Mouse (Mus musculus) adrenal gland, postnatal 25 days (tissue): ENCODE measurements around the gene Slc7a7. TPM values are rescaled to one million over a fixed set of nuclear protein-coding genes. Genes with fewer than 3 reads are reported as not detected.

Experiments
- DNase-seq: peaks from one replicate; pipeline ENCODE4 v3.0.0; 2021; ENCODE audit warnings: mixed read lengths
- total RNA-seq: library from RNA; stranded (reverse); gene quantifications from 2 replicates; pipeline ENCODE4 v1.2.3, GENCODE M21; 2021

The Slc7a7 gene
- total RNA-seq, 1 experiment from 2014 or later: 5.4 TPM

GRCm38 (mm10) chr14:54432837-54433830 is 15.6 kb upstream of the Slc7a7 start:
- peak; percentile 56 for DNase-seq

- DNase-seq: peak; percentile 64
Observed at GRCm38 (mm10) chr14:54432078-54432836, 14.7 kb upstream of the Slc7a7 start.

DNA sequence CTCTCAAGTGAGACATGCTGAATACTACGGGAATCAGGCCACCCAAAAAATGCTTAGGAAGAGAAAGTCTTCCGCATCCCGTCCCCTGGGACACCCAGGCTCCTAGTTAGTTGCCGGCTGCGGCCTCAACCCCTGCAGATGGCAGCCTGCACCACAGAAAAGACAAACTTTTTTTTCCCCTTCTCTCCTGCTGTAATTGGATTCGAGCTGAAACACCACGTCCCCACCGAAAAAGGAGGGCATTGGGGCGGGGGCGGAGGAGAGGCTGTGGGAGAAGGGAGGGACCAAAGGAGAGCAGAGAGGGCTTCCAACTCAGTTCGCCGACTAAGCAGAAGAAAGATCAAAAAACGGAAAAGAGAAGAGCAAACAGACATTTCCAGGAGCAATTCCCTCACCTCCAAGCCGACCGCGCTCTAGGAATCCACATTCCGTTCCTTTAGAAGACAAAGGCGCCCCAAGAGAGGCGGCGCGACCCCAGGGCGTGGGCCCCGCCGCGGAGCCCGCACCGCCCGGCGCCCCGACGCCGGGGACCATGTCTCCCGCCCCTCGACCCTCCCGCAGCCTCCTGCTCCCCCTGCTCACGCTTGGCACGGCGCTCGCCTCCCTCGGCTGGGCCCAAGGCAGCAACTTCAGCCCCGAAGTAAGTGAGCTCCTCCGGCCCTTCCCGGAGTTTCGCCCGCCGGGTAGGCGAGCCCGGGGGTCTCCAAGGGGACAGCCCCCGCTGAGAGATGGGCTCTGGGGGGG is 13.9 kb upstream of the Slc7a7 start, which contains the start of gene Mmp14:
Gene Mmp14, plus strand, starts transcription at position 279 of the 744 bp plus-strand sequence.
- DNase-seq: peak; percentile 74

- DNase-seq: peak; percentile 30
Observed at GRCm38 (mm10) chr14:54430406-54431145, 13.0 kb upstream of the Slc7a7 start.

GRCm38 (mm10) chr14:54429332-54430093 is 11.9 kb upstream of the Slc7a7 start:
- no peak for DNase-seq

- no peak for DNase-seq
Observed at GRCm38 (mm10) chr14:54428421-54428820, 10.8 kb upstream of the Slc7a7 start.

DNA sequence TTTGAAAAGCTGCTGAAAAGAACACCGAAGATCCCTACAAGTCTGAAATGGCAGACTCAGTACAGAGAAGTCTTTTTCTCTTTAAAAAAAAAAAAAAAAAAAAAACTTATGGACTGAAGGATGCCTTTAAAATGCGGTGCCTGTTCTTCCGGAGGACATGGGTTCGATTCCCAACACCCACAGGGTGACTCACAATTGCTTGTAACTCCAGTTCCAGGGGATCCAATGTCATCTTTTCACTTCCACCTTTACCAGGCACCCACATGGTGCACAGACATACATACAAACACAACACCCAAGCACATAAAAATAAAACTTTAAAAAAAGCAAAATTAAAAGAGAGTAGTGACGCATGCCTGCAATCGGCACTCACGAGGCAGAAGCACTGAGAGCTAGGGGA is 10.1 kb upstream of the Slc7a7 start:
- no peak for DNase-seq

DNA sequence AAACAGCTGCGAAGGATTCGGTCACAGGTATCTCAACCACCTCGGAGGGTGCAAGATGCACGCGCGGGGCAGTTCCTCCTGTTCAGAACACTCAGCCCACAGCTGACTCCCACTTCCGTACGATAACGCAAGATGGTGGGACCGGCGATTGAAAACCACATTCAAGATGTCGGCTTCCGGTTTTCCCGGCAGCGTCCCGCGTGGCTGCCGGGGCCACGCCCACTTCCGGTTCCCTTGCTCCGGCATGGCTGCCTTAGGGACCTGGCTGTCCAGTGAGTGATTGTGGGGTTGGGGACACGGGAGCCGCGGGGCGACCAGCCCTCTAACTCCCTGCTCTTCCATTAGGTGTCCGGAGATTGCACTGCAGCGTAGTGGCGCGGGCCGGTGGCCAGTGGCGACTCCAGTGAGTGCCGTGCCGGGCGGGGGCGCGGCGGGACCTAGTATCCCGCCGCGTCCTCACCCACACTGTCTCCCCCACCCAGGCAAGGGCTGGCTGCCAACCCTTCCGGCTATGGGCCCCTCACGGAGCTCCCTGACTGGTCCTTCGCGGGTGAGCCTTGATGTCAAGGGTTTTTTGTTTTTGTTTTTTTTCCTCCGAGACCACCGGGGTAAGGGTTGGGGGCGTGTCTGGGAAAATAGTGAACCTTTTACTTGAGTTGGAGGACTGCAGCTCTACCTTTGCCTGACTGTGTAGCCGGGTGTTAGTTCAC is 9.3 kb upstream of the Slc7a7 start, which contains the start of gene Mrpl52:
Gene Mrpl52, plus strand, starts transcription at position 221 of the 710 bp plus-strand sequence.
- peak; percentile 93 for DNase-seq

DNA sequence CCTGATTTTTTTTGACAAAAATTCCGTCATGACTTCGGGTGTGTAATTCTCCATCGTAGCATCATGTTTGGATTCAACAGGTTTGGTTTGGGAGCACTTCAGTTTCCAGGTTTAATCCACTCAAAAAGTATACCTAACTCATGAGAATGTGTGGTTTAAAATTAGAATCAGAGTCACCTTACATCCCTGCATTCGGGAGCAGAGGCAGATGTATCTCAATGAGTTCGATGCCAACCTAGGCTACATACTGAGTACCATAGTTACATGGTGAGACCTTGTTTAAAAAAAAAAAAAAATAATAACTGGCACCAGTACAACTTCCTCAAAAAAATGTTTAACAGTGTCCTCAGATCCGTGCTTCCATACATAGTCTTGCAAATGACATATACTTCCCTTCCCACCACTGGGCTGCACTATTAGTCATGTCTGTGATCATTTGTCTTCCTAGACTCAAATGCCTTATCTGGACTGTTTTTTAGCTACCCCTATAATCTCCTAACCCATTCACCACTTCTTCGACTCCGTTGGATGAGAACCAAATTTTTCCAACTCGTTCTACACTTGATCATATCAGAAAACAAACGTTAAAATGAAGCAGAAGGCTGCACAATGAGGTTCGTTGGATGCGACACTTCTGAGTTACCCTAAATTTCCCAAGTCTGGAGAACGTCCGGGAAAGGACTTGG is 8.6 kb upstream of the Slc7a7 start:
- DNase-seq: no peak

- no peak for DNase-seq
Observed at GRCm38 (mm10) chr14:54425540-54425939, 8.0 kb upstream of the Slc7a7 start.

- no peak for DNase-seq
Observed at GRCm38 (mm10) chr14:54424634-54425033, 7.1 kb upstream of the Slc7a7 start.

DNA sequence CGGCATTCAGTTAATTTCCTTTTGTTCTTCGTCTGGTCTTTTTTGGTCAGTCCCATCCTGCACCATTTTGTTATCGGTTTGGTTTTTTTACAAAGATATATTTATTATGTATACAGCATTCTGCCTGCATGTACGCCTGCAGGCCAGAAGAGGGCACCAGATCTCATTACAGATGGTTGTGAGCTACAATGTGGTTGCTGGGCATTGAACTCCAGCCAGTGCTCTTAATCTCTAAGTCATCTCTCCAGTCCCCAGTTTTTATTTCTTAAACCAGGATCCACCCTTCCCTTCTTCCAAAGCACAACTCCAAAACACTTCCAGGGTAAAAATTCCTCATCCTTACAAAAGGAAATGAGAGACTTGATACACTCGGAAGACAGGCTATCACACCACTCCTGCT is 5.8 kb upstream of the Slc7a7 start:
- no peak for DNase-seq

- DNase-seq: no peak
Observed at GRCm38 (mm10) chr14:54421014-54421413, 3.4 kb upstream of the Slc7a7 start.

GRCm38 (mm10) chr14:54416830-54417229 is 750 bp downstream of the Slc7a7 start:
- no peak for DNase-seq

DNA sequence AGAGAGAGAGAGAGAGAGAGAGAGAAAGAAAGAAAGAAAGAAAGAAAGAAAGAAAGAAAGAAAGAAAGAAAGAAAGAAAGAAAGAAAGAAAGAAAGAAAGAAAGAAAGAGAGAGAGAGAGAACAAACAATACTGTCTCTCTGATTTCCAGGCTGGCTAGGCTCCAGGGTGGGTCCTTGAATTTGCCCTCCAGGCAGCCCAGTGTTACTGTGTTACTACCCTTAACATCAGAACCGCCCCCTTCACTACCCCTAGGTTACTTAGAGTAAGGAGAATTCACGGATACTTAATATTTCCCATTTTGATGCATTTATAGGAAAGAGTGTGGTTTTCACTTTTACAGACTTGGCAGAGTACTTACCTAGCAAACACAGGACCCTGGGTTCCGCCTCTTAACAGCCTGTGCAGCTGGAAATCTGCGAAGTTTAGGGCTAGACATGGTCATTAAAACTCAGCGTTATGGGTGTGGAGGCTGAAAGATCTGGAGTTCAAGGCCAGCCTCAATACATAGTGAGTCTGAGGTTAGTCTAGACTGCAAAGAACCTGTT is 1.3 kb downstream of the Slc7a7 start:
- no peak for DNase-seq

- DNase-seq: no peak
Observed at GRCm38 (mm10) chr14:54415241-54416020, 2.1 kb downstream of the Slc7a7 start.

GRCm38 (mm10) chr14:54413877-54414700 is 3.5 kb downstream of the Slc7a7 start:
- peak; percentile 30 for DNase-seq
